Mouse (Mus musculus) hindbrain, embryonic 13.5 days (tissue): ENCODE measurements around the gene Chrm4. TPM values are rescaled to one million over a fixed set of nuclear protein-coding genes. Genes with fewer than 3 reads are reported as not detected.

Experiments used
- ATAC-seq: fragments of 200-750 bp; cut with Nextera tagmentation; 2 replicates; pipeline ENCODE4 v1.8.0; 2017; ENCODE audit warnings: moderate TSS enrichment; ENCODE audit not compliant: low FRiP score
- H3K27ac ChIP-seq: fragments of 300-500 bp; sonication (generic); 2 replicates; pipeline ENCODE4 v1.5.1; 2015; ENCODE audit warnings: inconsistent platforms, mild to moderate bottlenecking, moderate library complexity
- H3K27me3 ChIP-seq: fragments of 300-500 bp; sonication (generic); 2 replicates; pipeline ENCODE4 v1.6.1; 2015; ENCODE audit warnings: mild to moderate bottlenecking, inconsistent platforms
- H3K36me3 ChIP-seq: fragments of 300-500 bp; sonication (generic); 2 replicates; pipeline ENCODE4 v1.6.1; 2015; ENCODE audit warnings: mild to moderate bottlenecking, inconsistent platforms
- H3K4me1 ChIP-seq: fragments of 300-500 bp; sonication (generic); replicated peaks from 2 replicates; pipeline ENCODE4 v1.6.1; 2015; ENCODE audit warnings: inconsistent platforms
- H3K4me2 ChIP-seq: fragments of 300-500 bp; sonication (generic); 2 replicates; pipeline ENCODE4 v1.6.1; 2015; ENCODE audit warnings: inconsistent platforms, mild to moderate bottlenecking, moderate library complexity
- H3K4me3 ChIP-seq: fragments of 300-500 bp; sonication (generic); 2 replicates; pipeline ENCODE4 v1.5.1; 2015; ENCODE audit warnings: mild to moderate bottlenecking, inconsistent platforms
- H3K9ac ChIP-seq: fragments of 300-500 bp; sonication (generic); 2 replicates; pipeline ENCODE4 v1.6.1; 2015; ENCODE audit warnings: mild to moderate bottlenecking, inconsistent platforms
- H3K9me3 ChIP-seq: fragments of 300-500 bp; sonication (generic); 2 replicates; pipeline ENCODE4 v1.6.1; 2016; ENCODE audit warnings: inconsistent platforms
- WGBS: fragments of 180-500 bp; shearing (Covaris S2); methylation state at CpG from one replicate; pipeline ENCODE4 v1.1.7; 2015; 5-methylcytosine and 5-hydroxymethylcytosine counted together
- polyA plus RNA-seq: library from polyadenylated mRNA; unstranded; fragments of >200 nt; fragmentation: Nextera tagmentation; extraction: Ambion mirVana; gene quantifications from 2 replicates; pipeline ENCODE4 v1.2.1, GENCODE M21; 2015

Gene Chrm4
- polyA plus RNA-seq, 1 experiment from 2014 or later = 1.1 TPM

GRCm38 (mm10) chr2:91961901-91962761 lies 35.1 kb downstream of the Chrm4 start:
- no peaks in the 10 kb centered on the region for H3K36me3 ChIP-seq
- H3K4me3 ChIP-seq = peak overlapping the region; percentile 88
- ATAC-seq = no peak
- H3K4me2 ChIP-seq = peak overlapping the region; percentile 91
- peak overlapping the region; percentile 92 for H3K9ac ChIP-seq
- peaks cover 22% of the 10 kb centered on the region for H3K27me3 ChIP-seq
- no peaks in the 10 kb centered on the region for H3K9me3 ChIP-seq
- peaks cover 50% of the 10 kb centered on the region for H3K4me1 ChIP-seq
- H3K27ac ChIP-seq = 0 out of 2 replicates have a peak overlapping the region, but pooled peaks have one; percentile 84
- 69% methylated on average over 4 of the region's 4 CpGs for WGBS

- Histone ChIP-seq H3K27me3 (peaks cover 24% of the 10 kb centered on the region), H3K4me3 (peak overlapping the region; percentile 88), H3K4me2 (peak overlapping the region; percentile 91), H3K27ac (peak overlapping the region; percentile 84), H3K4me1 (peaks cover 42% of the 10 kb centered on the region), H3K9ac (peak overlapping the region; percentile 92), H3K9me3 (no peaks in the 10 kb centered on the region), H3K36me3 (no peaks in the 10 kb centered on the region)
- under 1% methylated on average over 38 of the region's 39 CpGs for WGBS
- ATAC-seq = peak; percentile 62
Observed at GRCm38 (mm10) chr2:91962864-91963401, 35.9 kb downstream of the Chrm4 start.

- peak overlapping the region; percentile 92 for H3K9ac ChIP-seq
- peak overlapping the region; percentile 91 for H3K4me2 ChIP-seq
- 1% methylated on average over 14 of the region's 57 CpGs for WGBS
- ATAC-seq = peak; percentile 94
- peaks cover 27% of the 10 kb centered on the region for H3K27me3 ChIP-seq
- peaks cover 40% of the 10 kb centered on the region for H3K4me1 ChIP-seq
- no peaks in the 10 kb centered on the region for H3K36me3 ChIP-seq
- H3K4me3 ChIP-seq = peak overlapping the region; percentile 88
- H3K27ac ChIP-seq = peak overlapping the region; percentile 84
- H3K9me3 ChIP-seq = no peaks in the 10 kb centered on the region
Observed at GRCm38 (mm10) chr2:91963443-91963932, 36.4 kb downstream of the Chrm4 start.

GRCm38 (mm10) chr2:91964610-91965204 lies 37.7 kb downstream of the Chrm4 start:
- H3K27ac ChIP-seq = no peak overlapping the region
- H3K4me2 ChIP-seq = peak overlapping the region; percentile 10; the same call in 1 of the 2 replicates
- 68% methylated on average over 3 of the region's 3 CpGs for WGBS

GRCm38 (mm10) chr2:91965417-91965816 lies 38.4 kb downstream of the Chrm4 start:
- Histone ChIP-seq H3K27ac (no peak overlapping the region), H3K9me3 (no peaks in the 10 kb centered on the region), H3K4me1 (peaks cover 22% of the 10 kb centered on the region), H3K27me3 (peaks cover 32% of the 10 kb centered on the region), H3K4me3 (peak overlapping the region; percentile 14), H3K9ac (peak overlapping the region; percentile 56; the same call in 1 of the 2 replicates), H3K4me2 (peak overlapping the region; percentile 10; the same call in 1 of the 2 replicates), H3K36me3 (no peaks in the 10 kb centered on the region)
- 29% methylated on average over 20 of the region's 20 CpGs for WGBS
- no peak for ATAC-seq

More at GRCm38 (mm10) chr2:91964610-91965204, 37.7 kb downstream of the Chrm4 start:
- Histone ChIP-seq H3K4me1 (peaks cover 29% of the 10 kb centered on the region), H3K27me3 (peaks cover 27% of the 10 kb centered on the region), H3K9ac (no peak overlapping the region), H3K4me3 (0 out of 2 replicates have a peak overlapping the region, but pooled peaks have one; percentile 14), H3K36me3 (no peaks in the 10 kb centered on the region), H3K9me3 (no peaks in the 10 kb centered on the region)
- no peak for ATAC-seq

- Histone ChIP-seq H3K4me3 (no peak overlapping the region), H3K27ac (no peak overlapping the region), H3K27me3 (peaks cover 41% of the 10 kb centered on the region), H3K4me1 (peaks cover 22% of the 10 kb centered on the region), H3K9ac (no peak overlapping the region), H3K36me3 (no peaks in the 10 kb centered on the region), H3K9me3 (no peaks in the 10 kb centered on the region), H3K4me2 (no peak overlapping the region)
- WGBS = 90% methylated on average over 5 of the region's 5 CpGs
- ATAC-seq = no peak
Observed at GRCm38 (mm10) chr2:91966367-91966766, 39.3 kb downstream of the Chrm4 start.

GRCm38 (mm10) chr2:91967962-91968361 lies 40.9 kb downstream of the Chrm4 start:
- Histone ChIP-seq H3K9ac (peak overlapping the region; percentile 39; the same call in 1 of the 2 replicates), H3K4me3 (no peak overlapping the region), H3K4me2 (no peak overlapping the region), H3K27ac (no peak overlapping the region), H3K36me3 (no peaks in the 10 kb centered on the region), H3K9me3 (no peaks in the 10 kb centered on the region), H3K27me3 (peaks cover 49% of the 10 kb centered on the region), H3K4me1 (peaks cover 21% of the 10 kb centered on the region)
- ATAC-seq = no peak
- WGBS = 68% methylated on average over 11 of the region's 11 CpGs

- H3K9ac ChIP-seq = peak overlapping the region; percentile 7; the same call in 1 of the 2 replicates
- no peaks in the 10 kb centered on the region for H3K36me3 ChIP-seq
- peak; percentile 23; the same call in 1 of the 2 replicates for ATAC-seq
- 12% methylated on average over 21 of the region's 21 CpGs for WGBS
- H3K9me3 ChIP-seq = no peaks in the 10 kb centered on the region
- peak overlapping the region; percentile 77 for H3K27ac ChIP-seq
- H3K4me3 ChIP-seq = no peak overlapping the region
- peak overlapping the region; percentile 28 for H3K4me2 ChIP-seq
- peaks cover 37% of the 10 kb centered on the region for H3K4me1 ChIP-seq
- peaks cover 64% of the 10 kb centered on the region for H3K27me3 ChIP-seq
Observed at GRCm38 (mm10) chr2:91971231-91972097, 44.4 kb downstream of the Chrm4 start.

GRCm38 (mm10) chr2:91972121-91972566 lies 45.1 kb downstream of the Chrm4 start:
- no peak overlapping the region for H3K9ac ChIP-seq
- no peaks in the 10 kb centered on the region for H3K9me3 ChIP-seq
- 31% methylated on average over 13 of the region's 13 CpGs for WGBS
- H3K27ac ChIP-seq = peak overlapping the region; percentile 77; the same call in 1 of the 2 replicates
- peaks cover 37% of the 10 kb centered on the region for H3K4me1 ChIP-seq
- H3K4me3 ChIP-seq = no peak overlapping the region
- H3K36me3 ChIP-seq = no peaks in the 10 kb centered on the region
- no peak overlapping the region for H3K4me2 ChIP-seq
- peaks cover 69% of the 10 kb centered on the region for H3K27me3 ChIP-seq
- no peak for ATAC-seq

GRCm38 (mm10) chr2:91973416-91974135 lies 46.5 kb downstream of the Chrm4 start:
- Histone ChIP-seq H3K4me3 (no peak overlapping the region), H3K9me3 (no peaks in the 10 kb centered on the region), H3K27me3 (peaks cover 77% of the 10 kb centered on the region), H3K4me1 (peaks cover 45% of the 10 kb centered on the region), H3K4me2 (no peak overlapping the region), H3K9ac (no peak overlapping the region), H3K36me3 (no peaks in the 10 kb centered on the region), H3K27ac (no peak overlapping the region)
- WGBS = 24% methylated on average over 7 of the region's 7 CpGs
- no peak for ATAC-seq
